Mouse (Mus musculus): ENCODE results near the gene Skor1. TPM values are rescaled to one million over a fixed set of nuclear protein-coding genes. Genes with fewer than 3 reads are reported as not detected.
A peak's percentile ranks its signal among the peaks of the same experiment; 100 is the strongest.

Gene Skor1
- polyA plus RNA-seq, 1 experiment from 2014 or later, result 0.03 TPM

GRCm38 (mm10) chr9:63133659-63134058, 15.1 kb downstream of the Skor1 start:
- in situ Hi-C loops (cut with MboI; ENCODE audit: low pct_unique_long_range_greater_than_20kb), result no loop called here
- POLR2A ChIA-PET, result no interaction called here

GRCm38 (mm10) chr9:63132673-63133601, 15.8 kb downstream of the Skor1 start:
- ChIA-PET CTCF (interaction anchor here (1.1 kb wide), 1 partner anchor 263 kb away, joined by 3 read pairs; no protein-coding TSS in a partner anchor), POLR2A (interaction anchor here (0.6 kb wide), 1 partner anchor 280 kb away, joined by 4 read pairs; no protein-coding TSS in a partner anchor)
- DNase-seq (ENCODE audit: low read depth, low spot score) (no peak), ATAC-seq (peak; percentile 92)
- TF ChIP-seq CTCF (IDR thresholded peaks at IDR 0.05), result no peak
- in situ Hi-C loops (cut with MboI; ENCODE audit: low pct_unique_long_range_greater_than_20kb), result no loop called here
- H3K27me3 ChIP-seq, result peaks cover 12% of the 10 kb centered on the region

More at GRCm38 (mm10) chr9:63133659-63134058, 15.1 kb downstream of the Skor1 start:
- peaks cover 19% of the 10 kb centered on the region for H3K27me3 ChIP-seq
- DNase-seq (ENCODE audit: low read depth, low spot score) (no peak), ATAC-seq (no peak)
- no peak for TF ChIP-seq CTCF (IDR thresholded peaks at IDR 0.05)
- CTCF ChIA-PET, result no interaction called here

GRCm38 (mm10) chr9:63131957-63132602, 16.7 kb downstream of the Skor1 start:
- in situ Hi-C loops (cut with MboI; ENCODE audit: low pct_unique_long_range_greater_than_20kb), result no loop called here
- POLR2A ChIA-PET, result interaction anchor here (0.6 to 0.7 kb wide), 2 partner anchors 193 to 279 kb away, joined by 3 to 4 read pairs; no protein-coding TSS in a partner anchor
- DNase-seq (ENCODE audit: low read depth, low spot score), result no peak
- no peak for ATAC-seq
- H3K27me3 ChIP-seq, result peaks cover 9% of the 10 kb centered on the region
- TF ChIP-seq CTCF (IDR thresholded peaks at IDR 0.05), result no peak
- CTCF ChIA-PET, result interaction anchor here (1.1 kb wide), 1 partner anchor 262 kb away, joined by 3 read pairs; no protein-coding TSS in a partner anchor

GRCm38 (mm10) chr9:63129641-63130041, 19.1 kb downstream of the Skor1 start:
- POLR2A ChIA-PET, result interaction anchor here (0.6 kb wide), 1 partner anchor 300 kb away, joined by 3 read pairs; no protein-coding TSS in a partner anchor
- DNase-seq (ENCODE audit: low read depth, low spot score), result no peak
- TF ChIP-seq CTCF (IDR thresholded peaks at IDR 0.05), result no peak
- ATAC-seq, result no peak
- CTCF ChIA-PET, result no interaction called here
- in situ Hi-C loops (cut with MboI; ENCODE audit: low pct_unique_long_range_greater_than_20kb), result loop anchor here (5.0 kb wide), 2 partner anchors 157 to 282 kb away; no protein-coding TSS in a partner anchor
- no peaks in the 10 kb centered on the region for H3K27me3 ChIP-seq

- no peak for ATAC-seq
- ChIA-PET CTCF (interaction anchor here (0.9 to 4.0 kb wide), 14 partner anchors 16 to 295 kb away, joined by 3 to 25 read pairs (median 4); no protein-coding TSS in a partner anchor), POLR2A (interaction anchor here (0.5 kb wide), 1 partner anchor 230 kb away, joined by 3 read pairs; no protein-coding TSS in a partner anchor)
- DNase-seq (ENCODE audit: low read depth, low spot score), result no peak
- in situ Hi-C loops (cut with MboI; ENCODE audit: low pct_unique_long_range_greater_than_20kb), result no loop called here
- no peak for TF ChIP-seq CTCF (IDR thresholded peaks at IDR 0.05)
- H3K27me3 ChIP-seq, result no peaks in the 10 kb centered on the region
These were observed 24.2 kb downstream of the Skor1 start for GRCm38 (mm10) chr9:63124512-63124911.

- ATAC-seq (peak; percentile 88), DNase-seq (ENCODE audit: low read depth, low spot score) (no peak)
- ChIA-PET CTCF (interaction anchor here (0.6 to 4.0 kb wide), 16 partner anchors 15 to 295 kb away, joined by 3 to 25 read pairs (median 4); no protein-coding TSS in a partner anchor), POLR2A (interaction anchor here (0.5 to 0.6 kb wide), 2 partner anchors 229 to 278 kb away, joined by 3 read pairs; no protein-coding TSS in a partner anchor)
- H3K27me3 ChIP-seq, result no peaks in the 10 kb centered on the region
- TF ChIP-seq CTCF (IDR thresholded peaks at IDR 0.05), result peak; percentile 99
- in situ Hi-C loops (cut with MboI; ENCODE audit: low pct_unique_long_range_greater_than_20kb), result no loop called here
These were observed 25.0 kb downstream of the Skor1 start for GRCm38 (mm10) chr9:63123451-63124438.

- in situ Hi-C loops (cut with MboI; ENCODE audit: low pct_unique_long_range_greater_than_20kb), result no loop called here
- ChIA-PET CTCF (interaction anchor here (3.5 to 4.0 kb wide), 2 partner anchors 13 to 275 kb away, joined by 18 to 25 read pairs; no protein-coding TSS in a partner anchor), POLR2A (interaction anchor here (0.5 to 0.7 kb wide), 2 partner anchors 71 to 290 kb away, joined by 3 read pairs; no protein-coding TSS in a partner anchor)
- ATAC-seq (no peak), DNase-seq (ENCODE audit: low read depth, low spot score) (no peak)
- H3K27me3 ChIP-seq, result no peaks in the 10 kb centered on the region
- no peak for TF ChIP-seq CTCF (IDR thresholded peaks at IDR 0.05)
These were observed 26.5 kb downstream of the Skor1 start for GRCm38 (mm10) chr9:63122161-63122833.

GRCm38 (mm10) chr9:63118385-63118784, 30.4 kb downstream of the Skor1 start:
- ChIA-PET POLR2A (no interaction called here), CTCF (no interaction called here)
- no peak for TF ChIP-seq CTCF (IDR thresholded peaks at IDR 0.05)
- no peaks in the 10 kb centered on the region for H3K27me3 ChIP-seq
- in situ Hi-C loops (cut with MboI; ENCODE audit: low pct_unique_long_range_greater_than_20kb), result no loop called here
- DNase-seq (ENCODE audit: low read depth, low spot score), result no peak
- ATAC-seq, result no peak

- no peak for TF ChIP-seq CTCF (IDR thresholded peaks at IDR 0.05)
- ATAC-seq (no peak), DNase-seq (ENCODE audit: low read depth, low spot score) (no peak)
- POLR2A ChIA-PET, result no interaction called here
- no peaks in the 10 kb centered on the region for H3K27me3 ChIP-seq
- in situ Hi-C loops (cut with MboI; ENCODE audit: low pct_unique_long_range_greater_than_20kb), result loop anchor here (5.0 kb wide), 1 partner anchor 80 kb away; no protein-coding TSS in a partner anchor
- CTCF ChIA-PET, result interaction anchor here (0.8 kb wide), 1 partner anchor 230 kb away, joined by 3 read pairs; no protein-coding TSS in a partner anchor
These were observed 36.2 kb downstream of the Skor1 start for GRCm38 (mm10) chr9:63112514-63112913.

All from Patski (cell line).